Mouse (Mus musculus) right cerebral cortex, postnatal 25 days (tissue): Measurements from ENCODE around the gene Chst15.
A peak's percentile ranks its signal among the peaks of the same experiment; 100 is the strongest.

Experiments used
- DNase-seq: peaks from one replicate; pipeline ENCODE4 v3.0.0; 2022

Chst15 gene

DNA sequence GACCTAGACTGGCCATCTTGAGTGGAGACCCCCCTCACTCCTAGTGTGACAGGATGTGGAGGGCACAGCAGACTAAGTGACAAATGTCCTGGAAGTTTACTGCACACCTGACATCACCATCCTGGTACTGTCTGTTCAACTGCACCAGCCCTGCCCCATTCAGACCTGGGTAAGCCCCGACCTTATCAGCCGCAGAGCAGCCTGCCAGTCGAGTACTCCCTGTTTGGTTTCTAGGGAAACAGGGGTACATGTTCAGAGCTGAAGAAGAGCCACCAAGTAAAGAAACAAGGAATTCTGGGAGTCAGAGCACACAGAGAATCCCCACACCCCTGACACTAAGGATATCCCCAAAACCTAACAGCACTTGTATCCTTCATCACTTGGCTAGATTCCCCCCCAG is 55.1 kb downstream of the Chst15 start:
- DNase-seq, result no peak

DNA sequence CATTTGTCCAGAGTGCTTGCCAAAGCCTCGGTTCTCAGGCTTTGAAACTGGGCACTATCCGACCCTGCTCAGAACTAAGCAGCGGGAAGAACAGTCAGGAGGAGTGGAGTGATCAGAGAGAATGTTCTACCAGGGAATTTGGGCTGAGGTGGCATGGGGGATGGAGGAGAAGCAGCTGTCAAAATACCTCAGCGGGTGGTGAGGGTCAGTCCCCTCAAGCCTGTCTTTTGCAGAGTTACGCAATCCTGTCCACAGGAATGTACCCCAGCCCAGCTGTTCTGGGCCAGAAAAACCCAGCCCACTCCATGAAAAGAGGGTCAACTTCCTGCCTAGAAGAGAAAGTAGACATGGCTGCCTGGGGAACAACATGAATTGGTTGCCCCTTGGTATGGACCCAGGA is 56.4 kb downstream of the Chst15 start:
- DNase-seq, result no peak

DNA sequence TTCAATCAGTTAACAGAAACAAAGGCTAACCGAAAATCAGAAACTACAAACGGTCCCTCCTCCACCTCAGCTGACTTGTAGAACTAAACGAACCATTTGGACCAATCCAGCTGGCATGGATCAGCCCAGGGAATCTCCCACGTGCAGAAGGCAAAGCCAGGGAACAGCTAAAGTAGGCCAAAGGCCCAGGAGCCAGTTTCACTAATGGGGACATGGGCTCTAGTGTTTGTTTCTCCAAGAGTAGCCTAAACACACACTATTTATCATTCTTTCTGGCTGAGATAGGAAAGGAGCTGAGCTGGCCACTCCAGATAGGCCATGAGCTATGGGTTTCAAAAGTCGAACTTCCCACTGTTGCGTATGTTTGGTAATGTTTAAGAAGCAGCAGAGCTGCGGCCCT is 58.2 kb downstream of the Chst15 start:
- no peak for DNase-seq

DNA sequence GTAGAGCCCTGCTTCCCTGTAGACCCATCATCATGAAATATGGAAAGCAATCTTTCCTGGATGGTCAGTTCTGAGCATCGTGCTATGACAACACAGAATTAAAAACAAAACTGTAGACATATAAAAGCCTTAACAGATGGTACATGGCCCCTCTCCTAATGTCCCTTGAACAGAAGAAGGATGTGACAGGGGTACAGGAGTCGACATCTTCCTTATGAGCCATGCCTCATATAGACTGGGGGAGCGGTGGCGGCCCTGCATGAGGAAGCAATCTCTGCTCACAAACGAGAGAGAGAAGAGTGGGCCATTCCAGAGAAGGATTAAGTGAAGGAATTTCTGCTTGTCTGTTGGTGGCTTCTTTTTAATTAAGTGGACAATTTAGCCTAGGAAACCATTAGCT is 58.8 kb downstream of the Chst15 start:
- DNase-seq, result no peak

DNA sequence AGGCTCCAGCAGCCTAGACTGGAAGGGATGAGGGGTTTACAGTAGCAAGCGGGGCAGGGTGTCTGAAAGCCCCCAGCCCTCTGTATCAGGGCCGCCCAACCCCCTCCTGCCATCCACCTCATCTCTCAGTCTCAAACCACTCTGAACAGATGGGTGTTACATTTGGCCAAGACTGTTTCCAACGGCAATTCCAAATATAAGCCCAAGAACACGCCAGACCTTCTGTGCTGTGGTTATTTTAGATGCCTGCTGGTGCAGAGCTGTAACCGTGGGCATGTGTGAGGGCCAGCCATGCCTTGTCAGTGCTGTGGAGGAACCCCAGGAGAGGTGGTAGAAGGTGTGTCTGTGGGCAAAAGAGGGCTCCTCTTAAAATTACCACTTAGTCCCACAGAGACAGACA is 63.5 kb downstream of the Chst15 start:
- DNase-seq, result peak; percentile 77

DNA sequence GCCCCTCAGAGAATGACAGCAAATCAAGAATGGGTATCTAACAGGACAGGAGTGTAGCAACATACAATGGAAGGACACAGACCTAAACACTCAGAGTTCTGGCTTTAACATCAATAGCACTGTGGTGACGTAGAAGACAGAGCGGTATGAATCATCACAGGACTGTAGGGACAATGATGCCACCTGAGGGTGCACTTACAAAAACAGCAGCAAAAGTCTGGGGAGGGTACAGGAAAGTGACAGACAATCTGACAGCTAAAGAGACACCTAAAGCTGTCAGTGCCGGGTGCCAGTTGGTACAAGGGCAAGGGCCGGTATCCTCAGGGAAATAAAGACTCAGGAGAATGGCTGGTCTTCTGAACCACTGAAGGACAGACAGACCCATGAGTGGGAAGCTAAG is 64.0 kb downstream of the Chst15 start:
- no peak for DNase-seq

DNA sequence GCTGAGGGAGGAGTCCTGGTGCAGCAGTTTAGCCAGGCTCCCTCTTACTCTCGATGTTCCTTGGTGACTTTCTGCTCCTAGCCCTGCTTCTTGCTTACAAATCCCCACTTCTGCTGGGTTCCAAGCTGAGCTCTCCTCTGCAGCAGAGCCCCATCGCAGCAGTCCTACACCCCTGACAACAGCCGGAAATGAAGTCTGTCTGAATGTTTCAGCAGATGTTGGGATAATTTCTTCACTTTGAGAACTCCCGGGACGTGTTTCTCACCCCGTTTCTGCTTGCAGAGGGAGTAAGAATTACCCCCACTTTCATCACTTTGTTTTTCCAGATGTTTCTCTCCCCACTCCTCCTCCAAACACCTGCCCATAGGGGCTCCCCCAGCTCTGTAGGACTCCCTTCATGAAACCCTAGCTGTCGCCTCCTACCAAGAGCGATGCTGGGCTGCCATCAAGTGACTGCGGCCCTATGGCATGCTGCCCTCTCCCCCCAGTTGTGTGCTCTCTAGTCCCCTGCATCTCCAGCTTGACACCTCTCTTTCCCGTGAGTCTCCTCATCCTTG is 67.4 kb downstream of the Chst15 start:
- no peak for DNase-seq

DNA sequence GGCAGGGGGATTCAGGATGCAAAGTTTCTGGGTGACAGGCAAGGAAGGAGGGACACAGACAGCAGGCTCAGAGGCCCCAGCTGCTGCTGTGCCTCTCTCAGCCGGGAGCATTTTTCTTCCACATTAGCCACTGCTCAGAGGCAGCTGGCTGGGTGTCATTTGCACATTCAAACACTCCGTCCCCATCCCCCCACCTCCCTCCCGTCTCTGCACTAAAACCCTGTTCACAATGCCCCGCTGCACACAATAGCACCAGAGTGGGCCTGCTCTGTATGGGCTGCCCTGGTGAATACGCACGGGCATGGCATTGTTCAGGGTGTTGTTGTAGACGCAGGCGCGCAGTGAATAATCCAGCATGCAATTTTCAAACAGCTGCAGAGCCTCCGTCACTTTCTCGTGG is 69.5 kb downstream of the Chst15 start:
- DNase-seq, result no peak

DNA sequence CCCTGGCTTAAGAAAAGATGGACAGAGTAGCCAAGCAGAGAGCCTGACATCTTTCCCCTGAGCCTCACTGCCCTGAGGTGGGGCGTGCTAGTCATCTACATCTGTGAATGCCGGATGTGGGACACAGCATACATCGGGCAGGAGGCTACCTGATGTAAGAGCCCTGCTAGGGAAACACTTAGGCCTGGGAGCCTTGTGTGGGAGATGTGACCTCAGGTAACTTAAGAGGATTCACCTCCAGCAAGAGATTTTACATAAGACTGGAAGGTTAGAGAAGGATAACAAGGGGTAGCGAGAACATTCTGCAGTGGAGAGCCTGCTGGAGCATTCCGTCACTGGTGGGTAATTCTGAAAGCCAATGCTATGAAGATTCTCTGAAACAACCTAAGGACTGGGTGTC is 69.9 kb downstream of the Chst15 start:
- no peak for DNase-seq

DNA sequence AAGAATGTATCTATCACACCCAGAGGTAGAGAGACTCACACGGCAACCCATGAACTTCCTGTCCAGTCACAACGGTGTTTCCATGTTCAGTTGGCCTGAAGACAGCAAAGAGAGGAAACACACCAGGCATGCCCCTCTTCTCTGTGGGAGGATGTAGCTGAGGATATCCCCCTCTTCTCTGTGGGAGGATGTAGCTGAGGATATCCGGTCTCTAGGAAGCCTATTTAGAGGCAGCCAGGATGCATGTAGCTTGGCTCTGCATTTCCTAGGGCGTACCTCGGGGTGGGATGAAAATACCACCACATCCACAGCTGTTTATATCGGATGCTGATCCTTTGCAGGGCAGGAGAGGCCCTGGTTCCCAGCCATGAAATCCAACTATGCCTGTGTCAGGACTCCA is 71.3 kb downstream of the Chst15 start:
- no peak for DNase-seq

DNA sequence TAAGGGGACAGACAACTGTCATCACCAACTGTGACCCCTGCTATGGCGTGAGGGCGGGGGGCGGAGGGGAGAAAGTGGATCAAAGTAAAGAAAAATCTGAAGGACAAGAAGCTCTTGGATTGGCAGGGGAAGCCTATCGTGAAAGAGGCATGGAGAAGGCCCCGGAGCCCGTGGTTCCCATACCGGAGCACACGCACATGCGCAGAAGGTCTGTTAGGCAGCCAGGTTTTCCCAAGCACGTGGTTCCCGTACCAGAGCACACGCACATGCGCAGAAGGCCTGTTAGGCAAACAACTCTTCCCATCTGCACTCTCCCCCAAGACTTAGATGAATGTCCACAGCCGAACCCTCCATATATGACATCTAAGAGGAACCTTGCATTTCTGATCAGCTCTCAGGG is 72.4 kb downstream of the Chst15 start:
- DNase-seq, result no peak

DNA sequence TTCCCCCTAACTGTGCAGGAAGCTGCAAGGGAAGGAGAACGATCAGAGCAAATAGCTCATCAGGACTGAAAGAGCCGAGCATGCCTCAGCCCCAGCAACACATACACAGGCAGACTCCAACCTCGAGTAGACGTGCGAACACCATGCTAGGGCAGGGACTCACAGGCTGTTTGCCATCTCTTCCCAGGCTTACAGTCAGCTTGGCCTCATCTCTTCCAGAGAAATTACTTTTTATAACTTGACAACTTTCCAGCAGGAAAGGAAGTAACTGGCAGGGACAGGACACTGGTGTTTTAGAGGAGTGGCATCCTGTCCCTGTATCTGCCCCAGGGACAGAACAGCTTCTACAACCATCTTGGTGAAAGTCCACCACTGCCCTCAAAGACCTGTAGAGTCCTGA is 73.8 kb downstream of the Chst15 start:
- no peak for DNase-seq

DNA sequence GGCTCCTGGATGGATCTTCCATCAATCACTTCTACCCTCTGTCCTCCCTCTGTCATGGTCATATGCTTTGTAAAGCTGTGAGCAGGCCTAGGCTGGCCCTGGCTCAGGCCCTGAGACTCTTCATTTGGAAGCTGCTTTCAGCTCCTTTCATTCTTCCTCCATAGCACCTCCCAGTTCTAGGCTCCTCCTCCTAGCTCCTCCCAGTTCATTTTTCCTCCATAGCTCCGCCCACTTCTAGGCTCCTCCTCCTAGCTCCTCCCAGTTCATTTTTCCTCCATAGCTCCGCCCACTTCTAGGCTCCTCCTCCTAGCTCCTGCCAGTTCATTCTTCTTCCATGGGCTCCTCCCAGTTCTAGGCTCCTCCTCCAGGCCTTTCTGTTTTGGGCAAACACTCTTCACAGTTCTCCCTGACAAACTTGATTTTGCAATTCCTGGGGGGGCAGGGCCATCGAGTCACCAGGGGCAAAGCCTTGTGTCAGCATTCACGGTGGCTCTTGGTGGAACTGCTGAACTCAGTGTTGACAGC is 74.3 kb downstream of the Chst15 start:
- DNase-seq, result no peak

DNA sequence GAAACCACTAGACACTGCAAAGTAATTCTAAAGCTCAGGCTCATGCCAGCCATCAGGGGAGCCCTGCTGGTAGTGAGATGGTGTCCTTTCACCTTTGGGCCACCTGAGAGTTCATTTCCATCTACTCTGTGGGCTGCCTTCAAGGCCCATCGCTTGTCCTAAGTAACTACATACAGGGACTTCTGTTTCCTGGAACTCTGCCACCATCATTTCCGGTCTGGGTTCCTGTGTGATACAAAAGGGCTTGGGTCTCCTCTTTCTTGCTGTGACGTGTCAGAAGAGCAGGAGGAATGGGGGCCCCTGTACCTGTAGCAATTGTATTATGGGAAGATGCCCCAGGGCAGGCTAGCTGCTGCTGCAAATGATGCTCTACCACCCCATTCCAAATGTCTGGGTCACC is 78.1 kb downstream of the Chst15 start:
- no peak for DNase-seq

DNA sequence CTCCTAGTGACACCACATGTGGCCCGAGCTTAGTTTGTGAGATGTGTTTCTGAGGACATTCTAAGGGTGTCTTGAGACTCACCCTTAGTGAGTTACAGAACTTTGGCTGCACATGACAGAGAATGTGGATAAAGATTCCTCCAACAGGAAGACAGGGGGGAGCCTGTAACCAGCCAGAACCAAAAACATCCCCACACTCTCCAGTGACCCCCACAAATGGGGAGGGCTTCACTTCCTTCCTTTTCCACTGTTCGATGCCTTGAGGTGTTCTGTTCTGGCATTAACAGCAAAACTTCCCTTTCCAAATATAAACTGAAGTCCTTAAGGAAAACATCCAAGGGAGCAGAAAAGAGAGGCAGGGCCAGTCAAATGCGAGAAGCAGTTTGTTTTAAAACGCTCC is 79.8 kb downstream of the Chst15 start:
- no peak for DNase-seq

DNA sequence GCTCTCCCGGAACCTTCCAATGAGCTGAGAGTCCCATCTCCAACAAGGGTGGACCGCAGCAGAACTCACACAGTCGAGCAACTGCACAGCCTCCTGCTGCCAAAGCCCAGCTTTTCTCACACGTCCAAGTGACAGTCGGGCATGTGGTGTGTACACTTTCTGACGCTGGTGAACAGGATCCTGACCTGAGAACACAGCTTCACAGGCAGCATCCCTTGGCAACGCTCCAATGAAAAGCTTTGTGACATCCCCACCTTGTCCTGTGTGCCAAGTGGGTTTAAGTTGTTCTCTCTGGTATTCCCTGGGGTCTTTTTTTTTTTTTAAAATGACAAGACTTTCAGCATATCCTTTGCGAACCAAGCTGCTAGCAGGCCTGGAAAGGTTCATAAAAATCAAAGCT is 80.2 kb downstream of the Chst15 start:
- no peak for DNase-seq

DNA sequence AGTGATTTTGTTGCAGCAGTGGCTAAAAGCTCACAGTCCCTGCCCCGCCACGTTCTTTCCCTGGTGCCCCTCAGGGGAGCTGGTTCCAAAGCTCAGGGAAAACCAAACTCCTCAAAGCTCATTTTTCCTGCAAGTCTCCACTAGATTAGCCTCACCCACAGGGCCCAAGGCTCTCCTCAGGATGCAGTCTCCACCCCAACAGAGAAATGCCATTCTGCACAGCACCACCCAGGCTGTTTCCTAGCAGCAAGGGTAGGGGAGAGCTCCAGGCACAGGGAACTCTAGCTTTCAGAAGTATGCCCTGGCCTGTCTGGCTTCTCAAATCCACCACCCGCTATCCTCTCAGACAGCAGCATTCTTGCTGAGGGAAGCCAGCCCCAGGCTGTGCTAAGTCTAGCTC is 82.8 kb downstream of the Chst15 start:
- no peak for DNase-seq

DNA sequence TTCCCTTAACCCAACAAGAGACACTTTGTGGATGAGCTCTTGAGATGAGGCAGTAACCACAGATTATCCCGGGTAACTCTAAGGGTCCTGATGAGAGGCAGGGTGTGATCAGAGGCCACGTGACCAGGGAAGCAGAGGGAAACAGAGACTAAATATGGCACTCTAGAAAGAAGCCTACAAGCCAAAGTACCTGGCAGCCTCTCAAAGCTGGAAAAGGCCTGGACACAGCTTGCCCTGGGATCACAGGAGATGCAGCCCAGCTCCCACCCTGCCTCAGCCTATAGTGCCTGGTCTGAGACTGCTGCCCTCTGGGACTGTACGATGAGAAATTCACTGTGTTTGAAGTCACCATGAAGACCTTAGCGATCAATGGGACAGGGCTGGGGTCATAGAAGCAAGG is 83.3 kb downstream of the Chst15 start:
- DNase-seq, result no peak

DNA sequence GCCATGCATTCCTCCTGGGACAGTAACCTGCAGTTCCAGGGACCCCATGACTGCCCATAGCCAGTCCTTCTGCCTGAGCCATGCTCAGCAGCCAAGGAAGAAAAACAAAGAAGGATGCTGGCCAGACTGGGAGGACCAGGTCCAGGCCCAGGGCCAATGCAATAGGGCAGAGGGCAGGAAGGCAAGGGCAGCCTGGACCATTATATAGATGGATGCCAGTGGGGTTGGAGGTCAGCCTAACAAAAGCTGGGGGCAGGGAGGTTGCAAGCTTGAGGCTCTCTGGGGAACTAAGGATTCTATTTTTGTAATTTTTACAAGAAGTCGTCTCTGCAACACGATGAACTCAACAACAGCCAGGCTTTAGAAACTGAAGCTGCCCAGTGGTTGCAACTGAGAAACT is 84.1 kb downstream of the Chst15 start:
- no peak for DNase-seq

DNA sequence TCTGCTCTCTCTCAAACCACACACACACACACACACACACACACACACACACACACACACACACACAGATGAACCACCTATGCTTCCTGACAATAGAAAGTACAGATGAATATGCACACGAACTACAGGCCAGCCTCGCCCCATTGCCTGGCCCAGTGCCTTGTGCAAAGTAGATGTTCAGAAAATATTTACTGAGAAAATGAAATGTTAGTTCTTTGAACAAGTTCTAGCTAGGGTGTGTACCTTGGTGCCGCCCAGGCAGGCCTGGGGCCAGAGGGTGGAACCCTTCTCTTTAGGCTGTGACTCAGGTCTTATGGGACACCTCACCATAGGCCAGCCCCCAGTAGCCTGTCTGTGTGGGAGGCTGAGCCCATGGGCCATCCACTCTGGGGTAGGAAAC is 85.6 kb downstream of the Chst15 start:
- no peak for DNase-seq

DNA sequence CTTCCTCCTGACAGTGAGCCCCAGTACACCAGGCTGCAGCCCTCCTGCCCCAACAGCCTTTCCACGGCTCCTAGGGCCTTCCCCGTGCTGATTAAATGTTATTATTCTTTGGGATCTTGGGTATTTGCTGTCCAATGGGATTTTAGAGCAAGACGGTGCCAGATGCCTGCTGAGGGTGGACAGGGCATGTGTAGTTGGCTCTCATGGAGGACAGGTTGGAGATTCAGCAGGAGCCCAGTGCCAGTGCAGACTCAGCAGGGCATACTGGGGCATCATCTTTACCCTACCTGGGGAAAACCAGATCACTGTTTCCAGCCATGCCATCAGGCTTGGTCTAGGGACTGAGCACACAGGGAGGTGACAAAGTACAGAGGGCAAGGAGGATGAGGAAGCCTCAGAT is 86.1 kb downstream of the Chst15 start:
- DNase-seq, result no peak

DNA sequence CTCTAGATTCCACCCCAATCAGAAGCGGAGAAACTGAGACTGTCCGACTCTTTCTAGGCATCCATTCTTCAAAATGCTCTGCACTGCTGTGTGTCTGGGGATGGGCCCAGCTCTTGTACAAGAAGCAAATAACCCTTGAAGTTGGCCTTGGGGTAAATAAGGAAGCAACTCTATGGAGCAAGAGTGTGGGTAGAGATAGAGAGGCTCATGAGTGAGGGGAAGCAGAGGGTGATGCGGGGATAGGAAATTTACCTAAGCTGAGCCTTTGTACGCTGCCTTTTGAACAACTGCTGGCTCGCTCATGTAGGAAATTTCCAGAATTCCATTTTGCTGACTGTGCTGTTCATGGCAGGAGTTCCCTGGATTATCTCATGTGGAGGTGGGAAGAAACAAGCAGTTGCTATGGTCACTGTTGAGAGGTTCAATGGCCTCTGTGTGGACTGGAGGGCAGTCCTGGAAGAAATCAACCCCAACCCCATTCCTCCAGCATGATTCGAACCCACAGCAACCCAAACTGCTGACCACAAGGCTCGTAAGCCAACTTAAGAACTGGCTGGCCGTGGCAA is 89.9 kb downstream of the Chst15 start:
- no peak for DNase-seq

DNA sequence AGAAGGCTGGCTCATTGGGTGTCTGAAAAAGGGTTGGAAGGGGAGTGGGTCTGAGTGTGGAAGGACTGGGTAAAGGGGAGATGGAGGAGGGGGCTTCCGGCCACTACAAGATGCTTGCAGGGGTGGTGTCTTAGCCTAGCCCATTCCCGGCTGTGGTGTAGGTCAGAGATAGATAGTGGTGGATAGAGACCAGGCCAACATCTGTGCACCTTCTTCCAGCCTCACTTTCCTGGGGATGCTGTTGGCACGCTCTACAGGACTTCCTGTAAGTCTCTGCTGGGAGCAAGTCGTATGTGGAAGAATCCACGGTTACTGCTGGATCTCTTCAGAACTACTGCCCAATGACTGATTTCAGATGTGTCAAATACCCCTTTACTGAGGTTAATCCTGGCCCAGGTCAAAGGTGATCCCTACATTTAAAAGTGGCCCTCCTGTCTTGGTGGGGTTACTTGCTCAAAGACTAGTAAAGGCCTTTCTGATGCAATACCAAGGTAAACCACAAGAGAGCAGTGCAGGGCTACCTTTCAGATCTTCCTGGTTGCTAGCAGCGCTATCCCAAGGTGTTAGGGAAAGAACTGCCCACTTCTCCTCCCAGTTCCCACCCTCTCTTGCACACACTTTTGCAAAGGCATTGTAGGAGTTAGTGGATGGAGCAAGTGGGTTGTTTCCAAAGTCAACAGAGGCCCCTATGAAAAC is 90.5 kb downstream of the Chst15 start:
- DNase-seq, result peak; percentile 77

DNA sequence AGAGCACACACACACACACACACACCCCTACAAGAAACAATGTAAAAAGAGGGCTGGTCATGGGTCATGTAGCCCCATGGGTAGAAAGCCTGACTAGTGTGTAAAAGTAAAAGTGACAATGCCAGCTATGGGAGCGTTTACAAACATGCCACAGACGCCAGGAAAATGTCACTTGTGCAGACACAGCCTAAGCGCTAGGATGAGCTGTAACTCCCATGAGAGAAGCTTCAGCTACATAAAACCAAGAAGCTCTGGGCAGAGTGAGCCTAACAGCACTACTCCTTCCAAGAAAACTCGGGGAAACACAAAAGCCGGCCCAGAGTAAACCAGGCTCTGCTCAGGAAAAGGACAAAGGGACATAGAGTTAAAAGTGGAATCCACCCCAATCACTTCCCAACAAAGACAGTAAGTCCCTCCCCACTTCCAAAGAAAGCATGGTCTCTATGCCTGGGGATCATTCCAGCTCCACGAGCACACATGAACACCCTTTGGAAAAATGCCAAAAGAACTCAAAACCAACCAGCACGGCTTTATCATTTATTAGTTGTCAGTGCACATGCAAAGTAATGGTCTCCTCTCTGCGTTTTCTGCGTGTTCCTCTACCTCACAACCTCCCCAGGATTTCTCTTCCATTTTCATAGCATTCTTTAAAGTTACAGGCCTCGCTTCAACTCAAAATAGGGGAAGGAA is 93.4 kb downstream of the Chst15 start:
- DNase-seq, result no peak
